Mouse (Mus musculus) stomach, embryonic 16.5 days (tissue): Measurements from ENCODE around the gene Zfp318. TPM values are rescaled to one million over a fixed set of nuclear protein-coding genes. Genes with fewer than 3 reads are reported as not detected.

ENCODE experiments used
- ATAC-seq: fragments of 200-750 bp; cut with Nextera tagmentation; 2 replicates; pipeline ENCODE4 v1.8.0; 2017; ENCODE audit warnings: moderate number of reproducible peaks, moderate TSS enrichment; ENCODE audit not compliant: insufficient read depth, low FRiP score
- H3K27ac ChIP-seq: fragments of 300-500 bp; sonication (generic); 2 replicates; pipeline ENCODE4 v1.5.1; 2014; ENCODE audit warnings: low read length
- H3K27me3 ChIP-seq: fragments of 300-500 bp; sonication (generic); 2 replicates; pipeline ENCODE4 v1.6.1; 2014; ENCODE audit warnings: low read length, control low read depth, mixed read lengths; ENCODE audit not compliant: control insufficient read depth, insufficient read depth
- H3K36me3 ChIP-seq: fragments of 300-500 bp; sonication (generic); 2 replicates; pipeline ENCODE4 v1.6.1; 2014; ENCODE audit warnings: low read length; ENCODE audit not compliant: control insufficient read depth, insufficient read depth
- H3K4me1 ChIP-seq: fragments of 300-500 bp; sonication (generic); 2 replicates; pipeline ENCODE4 v1.6.1; 2014; ENCODE audit warnings: low read length, control low read depth, mixed read lengths; ENCODE audit not compliant: control insufficient read depth, insufficient read depth
- H3K4me2 ChIP-seq: fragments of 300-500 bp; sonication (generic); 2 replicates; pipeline ENCODE4 v1.6.1; 2014; ENCODE audit warnings: low read depth, low read length, mixed read lengths
- H3K4me3 ChIP-seq: fragments of 300-500 bp; sonication (generic); replicated peaks from 2 replicates; pipeline ENCODE4 v1.5.1; 2014; ENCODE audit warnings: mild to moderate bottlenecking, low read length
- H3K9ac ChIP-seq: fragments of 300-500 bp; sonication (generic); 2 replicates; pipeline ENCODE4 v1.6.1; 2014; ENCODE audit warnings: low read length
- H3K9me3 ChIP-seq: fragments of 300-500 bp; sonication (generic); replicated peaks from 2 replicates; pipeline ENCODE4 v1.6.1; 2016; ENCODE audit warnings: low read length, control low read depth; ENCODE audit not compliant: control insufficient read depth
- WGBS: fragments of 180-500 bp; shearing (Covaris S2); extraction: QIAGEN DNeasy Blood & Tissue Kit; methylation state at CpG from one replicate; pipeline ENCODE4 v1.1.7; 2014; 5-methylcytosine and 5-hydroxymethylcytosine counted together
- polyA plus RNA-seq: library from polyadenylated mRNA; unstranded; fragments of >200 nt; fragmentation: Nextera tagmentation; extraction: Ambion mirVana; gene quantifications from 2 replicates; pipeline ENCODE4 v1.2.1, GENCODE M21; 2015

The Zfp318 gene
- polyA plus RNA-seq, 1 experiment from 2014 or later: 4.9 TPM

DNA sequence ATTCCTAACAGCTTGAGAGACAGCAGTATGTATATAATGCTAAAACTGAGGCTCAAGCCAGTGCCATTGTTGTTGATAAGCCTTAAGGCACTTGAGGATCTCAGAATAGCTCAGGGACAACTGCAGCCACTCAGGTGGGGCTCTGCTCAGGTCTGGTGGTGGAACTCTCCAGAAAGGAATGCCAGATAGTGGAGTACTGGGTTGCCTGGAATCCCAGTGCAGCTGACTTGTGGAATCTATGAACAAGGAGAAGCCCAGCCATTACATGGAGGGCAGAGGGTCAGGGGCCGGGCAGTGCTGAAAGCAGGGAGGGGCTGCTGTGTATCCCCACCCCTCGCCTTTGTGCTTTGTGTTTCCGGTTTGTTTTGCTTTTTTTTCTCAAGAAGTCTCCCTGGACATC is 74.9 kb downstream of the Zfp318 start:
- Histone ChIP-seq H3K4me1 (peaks cover 21% of the 10 kb centered on the region), H3K4me3 (no peak overlapping the region), H3K27ac (no peak overlapping the region), H3K9ac (no peak overlapping the region), H3K36me3 (no peaks in the 10 kb centered on the region), H3K4me2 (no peak overlapping the region), H3K27me3 (peaks cover 50% of the 10 kb centered on the region), H3K9me3 (no peaks in the 10 kb centered on the region)
- WGBS: 24% methylated on average over 3 of the region's 3 CpGs
- ATAC-seq: no peak

DNA sequence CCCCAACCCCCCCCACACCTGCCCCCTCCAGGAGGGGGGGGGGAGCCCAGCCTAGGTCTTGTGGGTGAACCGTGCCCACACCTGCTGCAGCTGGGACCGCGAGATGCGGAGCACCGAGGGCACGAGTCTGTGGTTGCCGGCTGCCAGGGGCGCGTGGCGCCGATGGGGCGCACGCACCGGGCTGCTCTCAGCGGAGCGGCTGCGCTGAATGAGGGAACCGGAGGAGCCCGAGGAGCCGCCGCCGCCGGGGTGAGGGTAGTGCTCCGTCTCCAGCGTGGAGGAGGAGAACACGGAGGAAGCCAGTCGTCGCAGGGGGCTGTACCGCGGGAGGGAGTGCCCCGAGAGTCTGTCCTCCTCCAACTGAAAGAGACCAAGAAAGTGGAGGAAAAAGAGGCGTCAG is 77.1 kb downstream of the Zfp318 start:
- ATAC-seq: no peak
- peak overlapping the region; percentile 41 for H3K4me3 ChIP-seq
- H3K36me3 ChIP-seq: no peaks in the 10 kb centered on the region
- H3K9me3 ChIP-seq: no peaks in the 10 kb centered on the region
- H3K4me2 ChIP-seq: peak overlapping the region; percentile 60
- H3K9ac ChIP-seq: peak overlapping the region; percentile 62
- H3K4me1 ChIP-seq: peaks cover 7% of the 10 kb centered on the region; the same call in 1 of the 2 replicates
- WGBS: under 1% methylated on average over 32 of the region's 32 CpGs
- H3K27ac ChIP-seq: no peak overlapping the region
- H3K27me3 ChIP-seq: peaks cover 34% of the 10 kb centered on the region

DNA sequence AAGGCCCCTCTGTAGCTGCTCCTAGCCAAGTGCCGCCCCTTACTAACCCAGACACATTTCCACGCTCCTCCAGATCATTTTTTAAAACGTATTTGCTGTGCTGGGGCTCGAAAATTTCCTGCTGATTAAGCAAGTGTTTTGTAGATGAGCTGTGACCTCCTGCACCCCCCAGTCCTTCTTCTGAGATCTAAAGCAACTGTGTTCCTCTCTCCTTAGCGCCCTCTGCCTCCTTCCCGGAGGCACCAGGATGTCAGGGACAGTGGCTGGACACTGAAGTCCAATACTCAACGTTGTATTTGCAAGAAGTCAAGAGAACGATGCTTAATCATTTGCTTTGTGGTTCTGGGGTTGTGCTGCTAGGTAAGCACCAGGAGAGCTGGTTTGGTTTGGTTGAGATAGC is 77.8 kb downstream of the Zfp318 start:
- H3K27me3 ChIP-seq: peaks cover 32% of the 10 kb centered on the region

DNA sequence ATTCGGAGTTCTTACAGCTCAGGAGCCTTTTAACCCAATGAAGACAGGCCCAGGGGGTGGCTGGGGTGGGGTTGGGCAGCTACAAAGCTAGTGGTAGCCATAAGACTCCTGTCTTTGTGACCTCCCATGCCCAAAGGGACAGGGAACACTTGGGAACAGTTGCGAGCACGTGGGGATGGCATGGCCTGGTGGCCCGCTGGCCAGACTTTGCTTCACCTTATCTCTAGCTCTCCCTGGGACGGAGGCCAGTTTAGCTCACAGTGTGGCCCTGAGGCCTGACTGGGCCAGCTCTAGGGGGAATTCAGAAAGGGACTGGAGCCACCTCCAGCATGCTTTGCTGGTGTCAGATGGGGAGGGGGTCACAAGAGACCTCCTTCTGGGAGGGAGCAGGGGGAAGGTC is 78.7 kb downstream of the Zfp318 start:
- Histone ChIP-seq H3K27me3 (peaks cover 32% of the 10 kb centered on the region), H3K4me2 (no peak overlapping the region), H3K4me3 (no peak overlapping the region), H3K4me1 (0 out of 2 replicates have a peak, but pooled peaks cover 5% of the 10 kb centered on the region), H3K27ac (no peak overlapping the region), H3K9ac (no peak overlapping the region), H3K9me3 (no peaks in the 10 kb centered on the region), H3K36me3 (no peaks in the 10 kb centered on the region)
- ATAC-seq: no peak
- 76% methylated on average over 5 of the region's 5 CpGs for WGBS

More for the DNA sequence above, 77.8 kb downstream of the Zfp318 start:
- Histone ChIP-seq H3K4me1 (0 out of 2 replicates have a peak, but pooled peaks cover 5% of the 10 kb centered on the region), H3K27ac (no peak overlapping the region), H3K36me3 (no peaks in the 10 kb centered on the region), H3K9ac (peak overlapping the region; percentile 62; the same call in 1 of the 2 replicates), H3K4me2 (peak overlapping the region; percentile 60), H3K4me3 (peak overlapping the region; percentile 41), H3K9me3 (no peaks in the 10 kb centered on the region)
- WGBS: 16% methylated on average over 8 of the region's 8 CpGs
- ATAC-seq: no peak

DNA sequence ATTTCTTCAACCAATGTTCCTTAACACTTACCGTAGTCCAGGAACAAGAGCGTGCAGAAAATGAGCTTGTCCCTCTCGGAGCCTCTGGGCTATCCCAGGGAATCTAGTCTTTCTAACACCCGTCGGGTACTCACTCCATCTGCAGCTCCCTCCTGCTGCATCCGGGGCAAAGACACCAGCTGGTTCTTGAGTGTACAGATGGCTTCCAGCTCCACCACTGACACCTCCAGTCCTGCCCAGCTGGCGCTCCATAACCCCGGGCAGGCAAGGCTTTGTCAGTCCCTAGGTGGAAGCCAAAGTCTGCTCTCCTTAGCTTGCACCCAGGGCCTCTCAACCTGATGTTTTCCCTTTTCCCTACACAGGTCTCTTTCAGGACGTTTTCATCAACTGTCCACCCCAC is 84.3 kb downstream of the Zfp318 start:
- Histone ChIP-seq H3K4me1 (no peaks in the 10 kb centered on the region), H3K9me3 (no peaks in the 10 kb centered on the region), H3K27ac (no peak overlapping the region), H3K36me3 (no peaks in the 10 kb centered on the region), H3K4me2 (no peak overlapping the region), H3K9ac (no peak overlapping the region), H3K27me3 (no peaks in the 10 kb centered on the region), H3K4me3 (no peak overlapping the region)
- 66% methylated on average over 9 of the region's 9 CpGs for WGBS
- no peak for ATAC-seq

Other genes with a start within 250 kb of the Zfp318 start
- gene Rsph9, start 239.5 kb upstream of the Zfp318 start, polyA plus RNA-seq: 10.0 and 10.1 TPM in 2 replicates
- gene Mad2l1bp, start 230.2 kb upstream of the Zfp318 start, polyA plus RNA-seq: 33.9 and 36.6 TPM in 2 replicates
- gene Gtpbp2, start 222.7 kb upstream of the Zfp318 start, polyA plus RNA-seq: 37.9 and 39.2 TPM in 2 replicates
- 14.9 and 15.1 TPM in 2 replicates for gene Polh, start 181.1 kb upstream of the Zfp318 start, polyA plus RNA-seq
- gene Xpo5, start 180.9 kb upstream of the Zfp318 start, polyA plus RNA-seq: 32.7 and 32.9 TPM in 2 replicates
- 67.9 and 72.6 TPM in 2 replicates for gene Polr1c, start 135.7 kb upstream of the Zfp318 start, polyA plus RNA-seq
- 111 and 120 TPM in 2 replicates for gene Yipf3, start 135.7 kb upstream of the Zfp318 start, polyA plus RNA-seq
- gene Lrrc73, start 130.2 kb upstream of the Zfp318 start, polyA plus RNA-seq: 0.45 and 0.48 TPM in 2 replicates
- 36.8 and 38.9 TPM in 2 replicates for gene Tjap1, start 100.7 kb upstream of the Zfp318 start, polyA plus RNA-seq
- gene Dlk2, start 86.3 kb upstream of the Zfp318 start, polyA plus RNA-seq: 6.7 and 8.8 TPM in 2 replicates
- gene Abcc10, start 55.4 kb upstream of the Zfp318 start, polyA plus RNA-seq: 6.6 and 6.7 TPM in 2 replicates
- gene Crip3, start 45.2 kb downstream of the Zfp318 start, polyA plus RNA-seq: 1.5 and 1.8 TPM in 2 replicates
- gene Slc22a7, start 54.7 kb downstream of the Zfp318 start, polyA plus RNA-seq: not detected in 2 replicates
- gene Ttbk1, start 103.9 kb downstream of the Zfp318 start, polyA plus RNA-seq: 0.12 and 0.19 TPM in 2 replicates
- gene Dnph1, start 113.0 kb downstream of the Zfp318 start, polyA plus RNA-seq: 40.4 and 45.3 TPM in 2 replicates
- 3.2 and 4.0 TPM in 2 replicates for gene Cul9, start 162.7 kb downstream of the Zfp318 start, polyA plus RNA-seq
- gene Srf, start 172.4 kb downstream of the Zfp318 start, polyA plus RNA-seq: 7.0 and 8.9 TPM in 2 replicates
- gene Ptk7, start 245.8 kb downstream of the Zfp318 start, polyA plus RNA-seq: 93.9 and 94.9 TPM in 2 replicates